Mouse (Mus musculus) embryo, embryonic 9.5 days (tissue): ENCODE data around the gene Cldn13.
"Not testable (repeated sequence)": the region's sequence is repeated elsewhere in the genome, so short reads cannot be mapped to it uniquely, and the experiment has no call there.

Experiments used
- DNase-seq: peaks from one replicate; pipeline ENCODE4 v3.0.0-alpha.2; 2017; ENCODE audit errors: extremely low spot score

Cldn13 gene

GRCm38 (mm10) chr5:134915311-134915710 lies at the start of gene Cldn13:
TSS of gene Cldn13 (minus strand) at chr5:134915526.
- no peak for DNase-seq

GRCm38 (mm10) chr5:134964655-134965054 lies 49.3 kb upstream of the Cldn13 start:
- not testable (repeated sequence) for DNase-seq

- no peak for DNase-seq
These were observed 48.2 kb upstream of the Cldn13 start for GRCm38 (mm10) chr5:134963546-134963945.

GRCm38 (mm10) chr5:134961519-134961918 lies 46.2 kb upstream of the Cldn13 start:
- no peak for DNase-seq

- DNase-seq, result no peak
These were observed 45.1 kb upstream of the Cldn13 start for GRCm38 (mm10) chr5:134960430-134960829.

- no peak for DNase-seq
These were observed 43.8 kb upstream of the Cldn13 start for GRCm38 (mm10) chr5:134959114-134959513.

GRCm38 (mm10) chr5:134955491-134955890 lies 40.2 kb upstream of the Cldn13 start:
- no peak for DNase-seq

GRCm38 (mm10) chr5:134951053-134951884 lies 35.9 kb upstream of the Cldn13 start:
- DNase-seq, result no peak

GRCm38 (mm10) chr5:134948085-134948439 lies 32.7 kb upstream of the Cldn13 start:
- DNase-seq, result no peak

- no peak for DNase-seq
These were observed 32.2 kb upstream of the Cldn13 start for GRCm38 (mm10) chr5:134947420-134948084.

GRCm38 (mm10) chr5:134946857-134947255 lies 31.5 kb upstream of the Cldn13 start, which contains the start of gene Cldn4:
TSS of gene Cldn4 (minus strand) at chr5:134946934.
- DNase-seq, result no peak

GRCm38 (mm10) chr5:134946063-134946856 lies 30.9 kb upstream of the Cldn13 start:
- DNase-seq, result no peak

- DNase-seq, result no peak
These were observed 30.1 kb upstream of the Cldn13 start for GRCm38 (mm10) chr5:134945266-134945959.

GRCm38 (mm10) chr5:134944179-134944578 lies 28.9 kb upstream of the Cldn13 start:
- DNase-seq, result no peak

- DNase-seq, result no peak
These were observed 27.4 kb upstream of the Cldn13 start for GRCm38 (mm10) chr5:134942740-134943139.

- DNase-seq, result no peak
These were observed 26.3 kb upstream of the Cldn13 start for GRCm38 (mm10) chr5:134941472-134942209.

- DNase-seq, result not testable (repeated sequence)
These were observed 24.2 kb upstream of the Cldn13 start for GRCm38 (mm10) chr5:134939554-134939953.

GRCm38 (mm10) chr5:134939069-134939468 lies 23.7 kb upstream of the Cldn13 start:
- no peak for DNase-seq

GRCm38 (mm10) chr5:134936626-134937185 lies 21.4 kb upstream of the Cldn13 start:
- DNase-seq, result no peak

- no peak for DNase-seq
These were observed 20.7 kb upstream of the Cldn13 start for GRCm38 (mm10) chr5:134936051-134936450.

GRCm38 (mm10) chr5:134934666-134935065 lies 19.3 kb upstream of the Cldn13 start:
- DNase-seq, result no peak
